Mouse (Mus musculus): Measurements from ENCODE around the gene Gps2.
A peak's percentile ranks its signal among the peaks of the same experiment; 100 is the strongest.
"Not testable (repeated sequence)": the region's sequence is repeated elsewhere in the genome, so short reads cannot be mapped to it uniquely, and the experiment has no call there.

Gps2 gene

DNA sequence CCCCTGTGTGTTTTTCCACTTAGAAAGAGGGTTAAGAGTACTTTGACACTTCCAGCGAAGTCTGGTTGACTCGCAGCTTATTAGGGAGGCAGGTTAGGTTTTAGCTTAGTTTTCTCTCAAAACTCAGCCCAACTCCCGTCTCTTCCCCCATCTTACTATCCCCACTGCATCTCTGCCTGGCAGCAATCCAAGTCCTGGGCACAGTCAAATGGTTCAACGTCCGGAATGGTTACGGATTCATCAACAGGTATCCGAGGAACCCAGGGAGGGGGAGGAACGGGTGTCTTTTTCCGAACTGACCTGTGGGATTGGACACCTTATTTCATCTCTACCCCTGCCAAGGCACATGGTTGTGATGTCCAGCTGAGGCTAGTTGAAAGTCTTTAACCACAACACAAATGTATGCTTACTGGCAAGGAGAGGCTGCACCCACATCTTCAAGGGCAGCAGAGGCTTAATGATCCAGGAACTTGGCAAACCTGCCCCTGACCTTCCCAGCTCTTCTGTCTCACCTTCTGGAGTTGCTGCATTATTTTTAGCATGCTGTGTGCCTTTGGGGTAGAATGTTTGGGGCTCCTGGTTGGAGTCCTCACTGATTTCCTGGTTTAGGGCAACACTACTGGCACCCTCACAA, 23.1 kb downstream of the Gps2 start:
- no peak for DNase-seq (ENCODE audit: low read depth, low spot score)

DNA sequence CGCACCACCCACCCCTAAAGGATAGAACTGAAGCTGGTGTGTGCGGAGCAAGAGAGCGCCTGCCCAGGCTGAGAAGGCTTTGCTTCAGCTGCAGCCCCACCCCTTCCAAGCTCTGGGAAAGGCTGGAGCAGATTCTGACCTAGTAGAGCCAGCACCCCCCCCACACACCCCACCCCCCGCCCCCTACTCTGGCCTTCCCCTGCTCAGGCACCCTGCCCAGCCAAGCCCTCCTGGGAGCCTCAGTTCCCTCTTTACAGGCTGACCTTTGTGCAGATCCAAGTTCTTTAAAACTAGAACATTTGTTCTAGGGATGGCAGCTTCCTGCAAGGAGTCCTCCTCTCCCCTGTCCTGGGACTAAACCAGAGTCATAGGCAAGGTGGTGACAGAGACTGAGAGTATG, 23.7 kb downstream of the Gps2 start:
- no peak for DNase-seq (ENCODE audit: low read depth, low spot score)

DNA sequence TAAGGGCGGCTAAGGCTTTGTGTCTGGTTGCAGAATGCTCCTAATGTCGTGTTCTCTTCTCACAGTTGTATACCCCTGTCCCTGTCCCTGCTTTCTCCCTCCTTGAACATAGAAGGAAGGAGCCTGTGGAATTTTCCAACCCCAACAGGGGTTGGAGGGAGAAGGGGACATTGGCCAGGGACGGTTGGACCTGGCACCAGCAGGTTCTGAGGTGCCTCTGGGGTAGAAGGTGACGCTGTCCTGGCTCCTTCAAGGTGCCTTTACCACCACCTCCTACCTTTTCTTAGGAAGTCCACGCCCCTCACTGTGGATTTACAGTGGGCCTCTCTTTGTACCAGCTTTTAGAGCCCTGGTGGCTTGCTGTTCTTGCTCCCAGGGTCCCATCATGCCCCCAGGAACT, 24.1 kb downstream of the Gps2 start:
- DNase-seq (ENCODE audit: low read depth, low spot score), result no peak

- DNase-seq (ENCODE audit: low read depth, low spot score), result no peak
Measured at GRCm38 (mm10) chr11:69938401-69938979, 24.8 kb downstream of the Gps2 start.

DNA sequence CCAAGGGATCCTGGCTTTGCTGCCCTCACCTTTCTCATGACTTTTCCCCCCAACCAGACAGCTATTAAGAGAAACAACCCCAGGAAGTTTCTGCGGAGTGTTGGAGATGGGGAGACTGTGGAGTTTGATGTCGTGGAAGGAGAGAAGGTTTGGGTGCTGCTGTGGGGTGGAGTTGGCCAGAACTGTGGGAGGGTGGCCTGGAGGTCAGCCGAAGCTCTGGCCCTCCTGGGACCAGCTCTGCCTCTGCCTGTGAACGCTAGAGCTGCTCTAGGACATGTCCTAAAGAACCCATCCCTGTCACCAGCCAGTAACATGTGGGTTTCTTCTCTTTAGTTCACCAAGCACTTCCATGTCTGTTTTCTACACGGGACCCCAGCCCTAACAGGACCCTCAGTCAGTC, 25.5 kb downstream of the Gps2 start:
- no peak for DNase-seq (ENCODE audit: low read depth, low spot score)

GRCm38 (mm10) chr11:69939731-69940130, 26.0 kb downstream of the Gps2 start:
- no peak for DNase-seq (ENCODE audit: low read depth, low spot score)

DNA sequence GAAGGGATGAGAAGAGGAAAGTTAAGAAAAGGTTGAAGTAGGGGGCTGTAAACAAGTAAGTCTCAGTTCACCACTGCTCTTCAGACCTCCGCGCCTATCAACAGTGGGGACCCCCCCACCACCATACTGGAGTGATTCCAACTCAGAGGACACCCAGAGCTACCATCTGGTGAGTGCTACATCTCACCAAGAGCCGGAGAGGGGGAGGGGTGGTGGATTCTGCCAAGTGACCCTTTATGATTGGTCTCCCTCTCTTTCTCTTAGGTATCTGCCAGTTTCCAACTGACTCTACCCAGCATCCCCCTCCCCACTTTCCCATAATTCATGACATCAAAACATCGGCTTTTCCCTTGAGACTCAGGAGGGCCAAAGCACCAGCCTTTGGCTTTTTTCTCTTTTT, 27.3 kb downstream of the Gps2 start:
- DNase-seq (ENCODE audit: low read depth, low spot score), result no peak

- no peak for DNase-seq (ENCODE audit: low read depth, low spot score)
Measured at GRCm38 (mm10) chr11:69945216-69945615, 31.5 kb downstream of the Gps2 start.

GRCm38 (mm10) chr11:69945997-69946891, 32.6 kb downstream of the Gps2 start:
- no peak for DNase-seq (ENCODE audit: low read depth, low spot score)

DNA sequence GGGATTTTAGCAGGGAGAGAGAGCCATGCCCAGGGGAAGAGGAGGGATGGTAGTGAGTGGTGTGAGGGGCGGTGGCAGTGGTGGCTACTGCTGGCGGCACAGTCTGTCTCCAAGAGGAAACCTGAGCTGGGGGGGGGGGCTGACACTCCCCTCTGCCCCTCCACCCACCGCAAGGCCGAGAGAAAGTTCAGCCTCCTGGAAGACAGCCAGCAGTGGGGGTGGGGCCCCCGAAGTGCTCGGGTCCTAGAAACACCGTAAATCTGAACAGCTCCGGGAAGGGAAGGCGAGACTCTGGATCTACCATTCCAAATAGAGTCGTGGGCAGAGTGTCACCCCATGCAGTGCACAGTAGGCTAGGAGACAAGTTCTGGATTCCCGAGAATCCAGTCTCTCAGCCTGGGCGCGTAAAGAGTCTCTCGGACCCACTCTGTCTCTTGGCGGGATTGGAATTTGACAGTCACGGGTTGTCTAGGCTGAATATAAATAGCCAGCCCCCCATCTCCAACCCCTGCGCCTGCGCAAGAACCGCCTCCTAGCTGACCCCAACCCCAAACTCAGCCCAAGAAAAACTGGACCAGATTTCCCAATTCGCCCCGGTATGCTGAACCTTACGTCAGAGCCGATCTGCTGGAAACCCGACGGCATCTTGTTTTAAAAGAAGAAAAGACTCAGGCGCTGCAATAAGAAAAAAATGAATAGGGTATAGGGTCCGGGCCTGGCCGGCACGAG, 33.8 kb downstream of the Gps2 start:
- DNase-seq (ENCODE audit: low read depth, low spot score), result no peak

DNA sequence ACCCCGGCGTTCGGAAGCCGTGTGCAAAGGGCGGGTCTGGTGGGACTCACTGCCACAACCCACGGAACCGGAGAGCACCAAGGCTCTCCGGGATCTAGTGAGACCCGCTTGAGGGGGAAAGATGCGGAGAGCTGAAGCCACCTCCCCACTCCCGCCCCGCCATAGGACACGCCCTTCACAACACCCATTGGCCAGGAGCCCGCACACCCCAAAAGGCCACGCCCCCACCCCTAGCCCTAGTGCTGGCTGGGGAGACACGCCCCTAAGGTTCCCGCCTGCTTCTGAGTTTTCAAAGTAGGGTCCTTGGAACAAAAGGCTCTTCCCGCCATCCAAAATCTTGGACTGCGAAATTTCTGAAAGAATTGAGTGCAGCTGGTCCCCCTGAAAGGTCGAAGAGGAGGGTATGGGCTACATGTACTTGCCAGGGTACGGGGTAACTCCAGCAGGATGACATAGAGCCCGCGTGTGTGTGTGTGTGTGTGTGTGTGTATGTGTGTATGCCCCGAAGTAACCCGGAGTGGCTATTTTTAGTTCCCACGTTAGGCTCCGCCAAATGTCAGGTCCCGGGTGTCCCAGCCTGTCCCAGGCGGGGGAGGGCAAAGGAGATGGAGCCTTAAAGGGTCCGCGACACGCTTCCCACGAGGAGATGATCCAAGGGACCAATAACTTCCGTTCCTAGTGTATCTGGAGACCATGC, 34.5 kb downstream of the Gps2 start, which contains the start of gene Slc2a4:
Slc2a4 (minus strand) TSS at position 123 of the 697 bp plus-strand sequence.
- peak; percentile 64 for DNase-seq (ENCODE audit: low read depth, low spot score)

- DNase-seq (ENCODE audit: low read depth, low spot score), result no peak
Measured at GRCm38 (mm10) chr11:69948763-69949150, 35.1 kb downstream of the Gps2 start.

DNA sequence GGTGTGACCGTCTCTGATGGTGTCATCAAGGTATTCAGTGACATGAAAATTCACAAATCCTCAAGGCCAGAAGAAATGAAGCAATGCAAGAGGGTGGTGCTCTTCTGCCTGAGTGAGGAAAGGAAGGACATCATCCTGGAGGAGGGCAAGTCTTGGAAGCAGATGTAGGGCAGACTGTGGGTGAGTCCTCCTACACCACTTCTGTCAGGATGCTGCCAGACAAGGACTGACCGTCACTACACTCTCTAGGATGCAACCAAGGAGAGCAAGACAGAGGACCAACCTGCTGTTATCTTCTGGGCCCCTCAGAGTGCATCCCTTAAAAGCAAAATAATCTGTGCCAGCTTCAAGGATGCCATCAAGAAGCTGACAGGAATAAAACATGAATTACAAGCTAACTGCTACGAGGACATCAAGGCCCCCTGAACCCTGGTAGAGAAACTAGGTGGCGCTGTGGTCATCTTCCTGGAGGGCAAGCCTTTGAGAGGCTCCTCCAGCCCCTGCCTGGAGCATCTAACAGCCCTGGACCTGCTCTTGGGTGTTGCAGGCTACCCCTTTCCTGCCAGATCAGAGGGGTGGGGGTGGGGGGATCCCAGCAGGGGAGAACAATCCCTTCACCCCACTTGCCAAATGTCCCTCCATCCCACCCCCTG, 37.2 kb downstream of the Gps2 start:
- no peak for DNase-seq (ENCODE audit: low read depth, low spot score)

DNA sequence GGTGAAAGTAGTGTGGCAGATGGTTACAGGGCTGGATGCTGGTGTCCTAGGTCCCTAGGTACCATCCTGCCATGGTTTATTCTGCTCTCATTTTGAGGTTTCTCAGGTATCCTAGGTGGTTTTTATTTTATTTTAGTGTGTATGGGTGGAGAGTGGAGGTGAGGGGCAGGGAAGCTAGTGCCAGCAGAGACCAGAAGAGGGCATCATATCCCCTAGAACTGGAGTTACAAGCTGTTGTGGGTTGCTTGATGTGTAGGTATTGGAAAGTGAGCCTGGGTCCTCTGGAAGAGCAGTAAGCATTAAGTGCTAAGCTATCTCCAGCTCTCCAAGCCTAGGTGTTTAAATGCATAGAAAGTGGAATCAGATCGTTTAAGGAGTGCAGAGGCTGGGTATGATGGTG, 38.6 kb downstream of the Gps2 start:
- DNase-seq (ENCODE audit: low read depth, low spot score), result no peak

GRCm38 (mm10) chr11:69953267-69953915, 39.7 kb downstream of the Gps2 start:
- no peak for DNase-seq (ENCODE audit: low read depth, low spot score)

DNA sequence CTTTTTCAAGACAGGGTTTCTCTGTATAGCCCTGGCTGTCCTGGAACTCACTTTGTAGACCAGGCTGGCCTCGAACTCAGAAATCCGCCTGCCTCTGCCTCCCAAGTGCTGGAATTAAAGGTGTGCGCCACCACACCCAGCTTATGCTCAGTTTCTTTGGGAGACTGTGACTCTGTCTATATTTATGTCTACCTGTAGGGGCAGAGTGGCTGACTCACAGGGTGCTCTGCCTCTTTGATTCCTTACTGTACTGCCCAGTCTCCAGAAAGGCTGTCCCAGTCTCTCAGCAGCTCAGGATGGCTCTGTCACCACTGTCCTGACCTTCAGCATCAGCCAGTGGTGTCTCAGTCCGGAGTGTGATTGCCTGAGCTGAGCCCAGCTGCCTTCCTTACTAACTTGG, 41.9 kb downstream of the Gps2 start:
- DNase-seq (ENCODE audit: low read depth, low spot score), result not testable (repeated sequence)

GRCm38 (mm10) chr11:69956218-69956617, 42.5 kb downstream of the Gps2 start:
- DNase-seq (ENCODE audit: low read depth, low spot score), result no peak

GRCm38 (mm10) chr11:69960616-69961015, 46.9 kb downstream of the Gps2 start:
- DNase-seq (ENCODE audit: low read depth, low spot score), result no peak

GRCm38 (mm10) chr11:69961841-69962240, 48.2 kb downstream of the Gps2 start:
- DNase-seq (ENCODE audit: low read depth, low spot score), result no peak

DNA sequence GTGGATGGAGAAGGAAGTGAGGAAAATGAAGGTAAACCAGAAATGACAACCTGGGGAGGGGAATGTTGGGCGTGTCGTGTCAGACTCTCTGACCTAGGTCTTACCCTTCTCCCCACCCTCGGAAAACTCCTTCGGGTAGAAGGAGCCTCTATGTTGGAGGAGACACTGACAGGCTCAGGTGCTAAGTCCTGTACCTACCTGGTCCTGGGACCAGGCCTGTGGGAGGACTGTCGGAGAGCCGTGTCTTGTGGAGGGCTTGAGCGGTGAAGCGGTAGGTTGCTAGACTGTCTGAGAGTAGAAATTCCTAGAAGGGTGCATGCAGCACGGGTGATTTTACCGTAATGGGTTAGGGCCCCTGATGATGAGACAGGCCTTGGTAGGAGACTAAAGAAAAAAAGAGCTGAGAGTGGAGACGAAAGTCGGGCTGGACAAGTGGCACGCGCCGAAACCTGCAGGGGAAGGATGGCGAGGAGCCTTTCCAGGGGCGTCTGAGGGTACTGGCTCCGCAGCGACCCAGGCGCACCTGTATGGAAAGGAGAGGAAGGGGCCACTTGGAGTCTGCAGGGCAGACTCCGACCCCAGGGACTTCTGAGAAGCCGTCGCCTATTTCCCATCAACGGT, 51.1 kb downstream of the Gps2 start, which contains the start of gene Cldn7:
Cldn7 (plus strand) TSS at position 130 of the 621 bp plus-strand sequence.
- no peak for DNase-seq (ENCODE audit: low read depth, low spot score)

Measured in brain, embryonic 18.5 days (tissue).